Comparison of ENCODE assay signal across 25 mouse cellular contexts in the genomic region with DNA sequence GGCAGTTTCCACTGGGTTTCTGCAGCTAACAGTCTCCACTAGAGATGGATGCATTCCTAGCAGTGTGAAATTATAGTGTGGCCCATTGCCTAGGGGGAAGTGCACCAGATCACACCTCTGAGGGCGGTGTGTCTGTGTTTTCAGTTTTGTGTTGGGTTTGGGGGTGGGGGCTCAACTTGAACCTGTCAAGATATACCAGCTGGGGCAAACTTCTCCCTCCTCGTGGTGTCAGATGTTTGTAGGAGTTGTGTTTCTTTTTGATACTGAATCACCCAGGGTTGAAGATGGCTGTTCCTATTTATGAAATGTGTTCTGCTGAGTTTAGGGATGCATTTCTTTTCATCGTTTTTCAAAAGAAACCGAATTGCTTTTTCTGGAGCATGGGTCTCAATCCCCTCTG.
A peak's percentile ranks its signal among the peaks of the same experiment; 100 is the strongest.
DNase-seq lines count a peak whose midpoint lies in the region; ATAC-seq lines count a peak whose summit lies in the region.
"Had no signal": no experiment of that assay in that cellular context is flagged by ENCODE, and none has a peak within 500 bp of the region (broad histone marks: within the 10 kb centered on the region; RNA-seq: fewer than 3 reads in every experiment).

No protein-coding gene starts in this region.

- 75% methylated on average over 4 of the region's 4 CpGs for WGBS in midbrain, embryonic 14.5 days
- WGBS in midbrain, embryonic 16.5 days = 69% methylated on average over 4 of the region's 4 CpGs

- no peak for ATAC-seq in midbrain, embryonic 14.5 days (ENCODE audit: low FRiP score, low TSS enrichment)
- ATAC-seq in midbrain, embryonic 16.5 days = no peak
- ATAC-seq: activated CD4-positive, CD25-positive, alpha-beta regulatory T cell, adult 4 months had no signal

- DNase-seq in midbrain, embryonic 14.5 days = no peak
- peak; percentile 73 for DNase-seq in brain, adult 2 months (ENCODE audit: low read depth, low spot score)
- DNase-seq in frontal cortex, postnatal 36 days (ENCODE audit: low spot score in 2 of 2) = peak; percentile 39 to 42
- peak; percentile 8 for DNase-seq in right cerebral cortex, postnatal 25 days
- no peak for DNase-seq in embryo, embryonic 9.5 days (ENCODE audit: extremely low spot score)
- DNase-seq in urinary bladder, postnatal 10 days (ENCODE audit: low spot score) = no peak
- DNase-seq: adrenal gland, postnatal 10 days; cerebellum, adult 8-10 months; cerebellum, postnatal 36 days; heart, postnatal 36 days; kidney, adult 2 months; kidney, postnatal 10 days; liver; lung, postnatal 36 days; thymus, postnatal 25 days had no signal

- no peaks in the 10 kb centered on the region for H3K9me3 ChIP-seq in midbrain, embryonic 14.5 days (ENCODE audit: control insufficient read depth, low read length)
- H3K9me3 ChIP-seq in midbrain, embryonic 16.5 days (replicated peaks; ENCODE audit: control insufficient read depth, low read length, poor library complexity, severe bottlenecking) = no peaks in the 10 kb centered on the region
- H3K9me3 ChIP-seq: embryonic facial prominence, embryonic 10.5 days; forebrain, embryonic 15.5 days; heart, embryonic 15.5 days; limb, embryonic 10.5 days; liver, embryonic 15.5 days; lung, embryonic 15.5 days had no signal

- no peak overlapping the region for H3K4me2 ChIP-seq in midbrain, embryonic 14.5 days (ENCODE audit: low read length)
- no peak overlapping the region for H3K4me2 ChIP-seq in midbrain, embryonic 16.5 days (ENCODE audit: low read length)
- H3K4me2 ChIP-seq: forebrain, embryonic 15.5 days; heart, embryonic 15.5 days; hindbrain, embryonic 14.5 days; liver, embryonic 15.5 days; lung, embryonic 15.5 days had no signal

- no peaks in the 10 kb centered on the region for H3K27me3 ChIP-seq in midbrain, embryonic 14.5 days (ENCODE audit: control insufficient read depth, insufficient read depth, low read length)
- H3K27me3 ChIP-seq in midbrain, embryonic 16.5 days (ENCODE audit: control insufficient read depth, insufficient read depth, low read depth, low read length) = no peaks in the 10 kb centered on the region
- H3K27me3 ChIP-seq: forebrain, embryonic 15.5 days; heart, embryonic 15.5 days; liver, embryonic 15.5 days; lung, embryonic 15.5 days; megakaryocyte, embryonic 14.5 days had no signal

- 0 out of 2 replicates have a peak overlapping the region, but pooled peaks have one; percentile 22 for H3K9ac ChIP-seq in midbrain, embryonic 14.5 days (replicated peaks; ENCODE audit: low read length)
- no peak overlapping the region for H3K9ac ChIP-seq in midbrain, embryonic 16.5 days (ENCODE audit: low read depth, low read length)
- H3K9ac ChIP-seq: forebrain, embryonic 15.5 days; heart, embryonic 15.5 days; hindbrain, embryonic 14.5 days; liver, embryonic 15.5 days; lung, embryonic 15.5 days had no signal

- no peaks in the 10 kb centered on the region for H3K4me1 ChIP-seq in midbrain, embryonic 14.5 days (ENCODE audit: control insufficient read depth, insufficient read depth, low read length)
- H3K4me1 ChIP-seq in midbrain, embryonic 16.5 days (ENCODE audit: control insufficient read depth, insufficient read depth, low read length) = 0 out of 2 replicates have a peak, but pooled peaks cover 6% of the 10 kb centered on the region
- H3K4me1 ChIP-seq: forebrain, embryonic 15.5 days; heart, embryonic 15.5 days; limb, embryonic 10.5 days; liver, embryonic 15.5 days; megakaryocyte, embryonic 14.5 days had no signal

- no peaks in the 10 kb centered on the region for H3K36me3 ChIP-seq in midbrain, embryonic 14.5 days (ENCODE audit: control insufficient read depth, insufficient read depth, low read length)
- no peaks in the 10 kb centered on the region for H3K36me3 ChIP-seq in midbrain, embryonic 16.5 days (ENCODE audit: control insufficient read depth, insufficient read depth, low read length)
- H3K36me3 ChIP-seq: embryonic facial prominence, embryonic 10.5 days; forebrain, embryonic 15.5 days; heart, embryonic 15.5 days; limb, embryonic 10.5 days; liver, embryonic 15.5 days; lung, embryonic 15.5 days had no signal

- no peak overlapping the region for H3K27ac ChIP-seq in midbrain, embryonic 14.5 days (replicated peaks; ENCODE audit: low read depth, low read length)
- no peak overlapping the region for H3K27ac ChIP-seq in midbrain, embryonic 16.5 days (ENCODE audit: low read length)
- H3K27ac ChIP-seq: embryonic facial prominence, embryonic 10.5 days; forebrain, embryonic 15.5 days; heart, embryonic 15.5 days; hindbrain, embryonic 14.5 days; limb, embryonic 10.5 days; liver, embryonic 15.5 days; lung, embryonic 15.5 days had no signal

- H3K4me3 ChIP-seq in midbrain, embryonic 14.5 days (replicated peaks; ENCODE audit: low read depth, low read length) = no peak overlapping the region
- no peak overlapping the region for H3K4me3 ChIP-seq in midbrain, embryonic 16.5 days (ENCODE audit: low read depth, low read length)
- H3K4me3 ChIP-seq: embryonic facial prominence, embryonic 10.5 days; forebrain, embryonic 15.5 days; heart, embryonic 15.5 days; limb, embryonic 10.5 days; liver, embryonic 15.5 days; lung, embryonic 15.5 days; megakaryocyte, embryonic 14.5 days had no signal

Comparison
In these comparisons a context has a peak if more than half of its experiments do, and no peak if none do; other contexts are left out.
1. DNase-seq: peak in brain, adult 2 months (single experiment), frontal cortex, postnatal 36 days (2 of 2) and right cerebral cortex, postnatal 25 days (single experiment); none in midbrain, embryonic 14.5 days (single experiment), embryo, embryonic 9.5 days (single experiment) and urinary bladder, postnatal 10 days (single experiment).